Mouse (Mus musculus) midbrain, embryonic 11.5 days (tissue): ENCODE measurements around the gene Psmd12. TPM values are rescaled to one million over a fixed set of nuclear protein-coding genes. Genes with fewer than 3 reads are reported as not detected.

Experiments
- ATAC-seq: fragments of 200-750 bp; cut with Nextera tagmentation; 2 replicates; pipeline ENCODE4 v1.8.0; 2017; ENCODE audit warnings: moderate TSS enrichment, moderate library complexity; ENCODE audit not compliant: low FRiP score
- DNase-seq: peaks from one replicate; pipeline ENCODE4 v3.0.0; 2015; ENCODE audit warnings: low spot score; ENCODE audit errors: missing footprints
- H3K27ac ChIP-seq: fragments of 300-500 bp; sonication (generic); 2 replicates; pipeline ENCODE4 v1.5.1; 2014; ENCODE audit warnings: low read depth, low read length
- H3K27me3 ChIP-seq: fragments of 300-500 bp; sonication (generic); 2 replicates; pipeline ENCODE4 v1.6.1; 2014; ENCODE audit warnings: mild to moderate bottlenecking, low read length, moderate library complexity, mixed read lengths; ENCODE audit not compliant: control insufficient read depth, insufficient read depth
- H3K36me3 ChIP-seq: fragments of 300-500 bp; sonication (generic); 2 replicates; pipeline ENCODE4 v1.6.1; 2014; ENCODE audit warnings: mild to moderate bottlenecking, low read length, moderate library complexity, mixed read lengths; ENCODE audit not compliant: control insufficient read depth, insufficient read depth
- H3K4me1 ChIP-seq: fragments of 300-500 bp; sonication (generic); 2 replicates; pipeline ENCODE4 v1.6.1; 2014; ENCODE audit warnings: low read length; ENCODE audit not compliant: control insufficient read depth, insufficient read depth
- H3K4me2 ChIP-seq: fragments of 300-500 bp; sonication (generic); 2 replicates; pipeline ENCODE4 v1.6.1; 2014; ENCODE audit warnings: mild to moderate bottlenecking, moderate library complexity
- H3K4me3 ChIP-seq: fragments of 300-500 bp; sonication (generic); 2 replicates; pipeline ENCODE4 v1.5.1; 2014; ENCODE audit warnings: low read depth, low read length
- H3K9ac ChIP-seq: fragments of 300-500 bp; sonication (generic); 2 replicates; pipeline ENCODE4 v1.6.1; 2014; ENCODE audit warnings: low read length
- H3K9me3 ChIP-seq: fragments of 300-500 bp; sonication (generic); 2 replicates; pipeline ENCODE4 v1.6.1; 2016; ENCODE audit warnings: low read length; ENCODE audit not compliant: control insufficient read depth
- WGBS: fragments of 180-500 bp; shearing (Covaris S2); extraction: QIAGEN DNeasy Blood & Tissue Kit; methylation state at CpG from one replicate; pipeline ENCODE4 v1.1.7; 2014; 5-methylcytosine and 5-hydroxymethylcytosine counted together
- polyA plus RNA-seq: library from polyadenylated mRNA; unstranded; fragments of >200 nt; fragmentation: Nextera tagmentation; extraction: Ambion mirVana; gene quantifications from 2 replicates; pipeline ENCODE4 v1.2.1, GENCODE M21; 2014

Gene Psmd12
- polyA plus RNA-seq, 1 experiment from 2014 or later, result 232 TPM

DNA sequence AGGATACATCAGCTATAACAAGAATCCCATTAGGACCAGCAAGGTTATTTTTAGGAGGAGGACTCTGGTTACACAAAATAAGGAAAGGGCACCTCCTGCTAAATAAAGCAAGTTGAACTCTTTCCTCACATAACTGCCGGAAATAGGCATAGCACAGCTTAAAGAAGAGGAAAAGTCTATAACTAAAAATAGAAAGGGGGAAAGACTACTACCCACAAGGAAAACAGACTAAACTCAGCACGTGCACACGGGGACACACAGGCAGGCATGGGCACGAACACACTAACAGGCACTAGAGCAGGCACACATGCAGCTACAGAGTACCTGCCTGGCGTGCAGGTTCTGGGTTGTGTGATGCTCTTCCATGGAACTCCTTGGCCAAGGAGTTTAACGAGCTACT is 32.6 kb upstream of the Psmd12 start:
- Histone ChIP-seq H3K36me3 (no peaks in the 10 kb centered on the region), H3K4me1 (no peaks in the 10 kb centered on the region), H3K9me3 (no peaks in the 10 kb centered on the region), H3K4me2 (no peak overlapping the region), H3K4me3 (no peak overlapping the region), H3K27me3 (no peaks in the 10 kb centered on the region), H3K27ac (no peak overlapping the region), H3K9ac (no peak overlapping the region)
- no peak for ATAC-seq
- 81% methylated on average over 6 of the region's 6 CpGs for WGBS
- DNase-seq, result no peak

DNA sequence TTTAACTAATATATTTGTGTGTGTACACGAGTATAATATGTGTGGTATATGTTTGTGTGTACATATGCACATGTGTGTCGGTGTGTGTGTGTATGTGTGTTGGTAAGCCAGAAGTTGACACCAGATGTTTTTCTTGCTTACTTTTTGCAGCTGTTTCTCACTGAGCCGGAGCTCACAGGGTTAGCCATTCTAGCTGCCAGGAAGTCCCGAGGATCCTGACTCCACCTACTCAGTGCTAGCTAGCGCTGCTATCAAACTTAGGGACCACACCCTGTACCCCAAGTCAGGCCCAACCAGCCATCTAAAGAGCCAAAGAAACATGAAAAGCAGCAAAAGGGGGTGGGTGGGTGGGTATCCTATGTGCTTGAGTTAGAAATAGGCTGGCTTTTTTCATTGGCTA is 31.9 kb upstream of the Psmd12 start:
- H3K4me2 ChIP-seq, result no peak overlapping the region
- no peaks in the 10 kb centered on the region for H3K27me3 ChIP-seq
- no peaks in the 10 kb centered on the region for H3K36me3 ChIP-seq
- DNase-seq (no peak), ATAC-seq (no peak)
- no peak overlapping the region for H3K9ac ChIP-seq
- H3K27ac ChIP-seq, result no peak overlapping the region
- 83% methylated on average over 5 of the region's 5 CpGs for WGBS
- H3K4me1 ChIP-seq, result no peaks in the 10 kb centered on the region
- H3K9me3 ChIP-seq, result no peaks in the 10 kb centered on the region
- H3K4me3 ChIP-seq, result no peak overlapping the region

DNA sequence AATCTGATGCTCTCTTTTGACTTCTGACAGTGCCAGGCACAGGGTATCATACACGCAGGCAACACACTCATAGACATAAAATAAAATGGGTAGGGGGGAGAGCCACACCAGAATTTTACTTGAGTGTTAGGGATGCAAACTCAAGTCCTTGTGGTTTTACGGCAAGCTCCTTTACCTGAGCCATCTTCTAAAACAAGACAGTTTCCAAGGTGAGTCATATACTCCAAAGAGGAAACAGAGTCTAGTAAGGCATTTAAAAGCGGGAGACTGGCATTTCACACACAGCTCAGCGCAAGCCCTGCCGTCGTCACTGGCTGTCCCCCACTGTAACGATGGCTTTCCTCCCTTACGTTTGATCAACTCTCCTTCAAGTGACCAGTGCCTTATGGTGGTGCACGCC is 31.4 kb upstream of the Psmd12 start:
- DNase-seq (no peak), ATAC-seq (no peak)
- 90% methylated on average over 9 of the region's 9 CpGs for WGBS
- no peaks in the 10 kb centered on the region for H3K4me1 ChIP-seq
- H3K36me3 ChIP-seq, result no peaks in the 10 kb centered on the region
- H3K9ac ChIP-seq, result no peak overlapping the region
- no peaks in the 10 kb centered on the region; the same call in 1 of the 2 replicates for H3K9me3 ChIP-seq
- no peak overlapping the region for H3K4me2 ChIP-seq
- no peak overlapping the region for H3K4me3 ChIP-seq
- no peak overlapping the region for H3K27ac ChIP-seq
- no peaks in the 10 kb centered on the region for H3K27me3 ChIP-seq

DNA sequence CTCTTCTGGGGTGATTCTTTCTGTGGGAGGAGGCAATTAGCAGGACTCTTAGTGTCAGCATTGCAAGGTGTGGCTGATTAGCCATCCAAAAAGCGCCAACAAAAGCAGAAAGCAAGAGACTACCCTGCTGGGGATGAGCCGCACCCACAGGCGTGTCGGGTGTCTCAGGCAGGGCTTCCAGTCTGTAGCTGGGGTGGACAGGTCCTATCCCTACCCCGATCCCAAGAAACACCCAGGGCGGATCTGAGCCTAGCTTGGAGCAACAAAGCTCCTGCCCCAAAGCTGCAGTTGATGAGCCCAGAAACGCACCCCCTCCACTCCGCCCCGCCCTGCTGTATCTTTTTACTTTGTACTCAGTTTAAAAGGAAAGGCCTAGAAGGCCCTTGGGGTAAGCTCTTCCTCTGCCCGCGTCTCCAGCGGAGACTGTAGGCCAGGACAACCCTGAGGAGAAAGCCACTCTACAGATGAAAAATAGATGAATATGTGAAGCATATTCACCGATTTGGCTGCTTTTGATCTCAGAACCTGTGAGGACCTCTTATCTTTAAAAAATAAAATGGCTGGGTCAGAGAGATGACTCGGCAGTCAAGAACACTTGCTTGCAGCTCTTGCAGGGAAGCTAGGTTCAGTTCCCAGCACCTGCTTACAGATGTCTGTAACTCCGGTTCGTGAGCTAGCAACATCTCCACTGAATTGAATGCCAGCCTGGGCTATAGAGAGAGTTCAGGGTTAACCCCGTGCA is 29.9 kb upstream of the Psmd12 start:
- no peak overlapping the region for H3K4me2 ChIP-seq
- H3K4me3 ChIP-seq, result no peak overlapping the region
- ATAC-seq (no peak), DNase-seq (no peak)
- H3K36me3 ChIP-seq, result no peaks in the 10 kb centered on the region
- H3K9ac ChIP-seq, result no peak overlapping the region
- no peak overlapping the region for H3K27ac ChIP-seq
- H3K27me3 ChIP-seq, result no peaks in the 10 kb centered on the region
- no peaks in the 10 kb centered on the region; the same call in 1 of the 2 replicates for H3K9me3 ChIP-seq
- WGBS, result 76% methylated on average over 17 of the region's 17 CpGs
- H3K4me1 ChIP-seq, result no peaks in the 10 kb centered on the region

DNA sequence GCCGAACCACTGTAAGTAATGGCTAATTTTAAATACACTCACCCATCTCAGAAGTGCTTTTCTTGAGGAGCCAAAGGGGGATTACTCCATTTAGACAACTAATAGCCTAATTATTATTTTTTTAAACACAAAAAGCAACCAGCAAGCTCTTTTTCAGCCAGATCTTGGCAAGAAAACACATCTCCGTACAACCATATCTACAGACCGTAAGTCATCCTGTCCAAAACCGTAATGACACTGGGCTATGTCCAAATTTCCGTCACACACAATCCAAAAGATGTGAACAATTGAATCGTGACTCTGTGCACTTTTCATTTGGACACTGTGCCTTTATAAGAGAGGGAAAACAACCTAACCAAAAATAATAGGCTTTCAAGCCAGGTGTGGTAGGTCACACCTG is 29.2 kb upstream of the Psmd12 start:
- 93% methylated on average over 6 of the region's 6 CpGs for WGBS
- Histone ChIP-seq H3K4me2 (no peak overlapping the region), H3K9me3 (no peaks in the 10 kb centered on the region; the same call in 1 of the 2 replicates), H3K27me3 (no peaks in the 10 kb centered on the region), H3K36me3 (no peaks in the 10 kb centered on the region), H3K4me1 (no peaks in the 10 kb centered on the region), H3K4me3 (no peak overlapping the region), H3K9ac (no peak overlapping the region), H3K27ac (no peak overlapping the region)
- ATAC-seq (no peak), DNase-seq (no peak)

DNA sequence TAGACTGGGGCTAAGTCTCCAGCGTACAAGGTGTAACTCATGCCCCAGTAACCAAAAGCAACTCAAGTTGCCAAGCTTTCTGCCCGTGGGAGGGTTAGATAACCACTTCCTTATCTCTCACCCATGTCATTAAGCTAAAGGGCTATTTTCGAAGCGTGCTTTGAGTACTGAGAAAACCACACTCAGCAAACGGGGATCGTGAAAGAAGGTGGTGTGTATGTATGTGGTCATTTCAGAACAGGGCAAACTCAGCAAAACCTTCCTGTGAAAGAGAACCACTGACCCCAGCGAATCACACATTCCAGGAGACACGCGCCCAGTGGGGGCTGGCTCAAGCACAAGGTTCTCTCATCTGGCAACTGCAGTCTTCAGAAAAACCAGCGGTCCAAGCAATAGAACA is 28.2 kb upstream of the Psmd12 start:
- Histone ChIP-seq H3K4me3 (no peak overlapping the region), H3K4me1 (no peaks in the 10 kb centered on the region), H3K27ac (no peak overlapping the region), H3K4me2 (no peak overlapping the region), H3K9ac (no peak overlapping the region), H3K9me3 (no peaks in the 10 kb centered on the region; the same call in 1 of the 2 replicates), H3K27me3 (no peaks in the 10 kb centered on the region), H3K36me3 (no peaks in the 10 kb centered on the region)
- ATAC-seq (no peak), DNase-seq (no peak)
- WGBS, result 94% methylated on average over 10 of the region's 10 CpGs

DNA sequence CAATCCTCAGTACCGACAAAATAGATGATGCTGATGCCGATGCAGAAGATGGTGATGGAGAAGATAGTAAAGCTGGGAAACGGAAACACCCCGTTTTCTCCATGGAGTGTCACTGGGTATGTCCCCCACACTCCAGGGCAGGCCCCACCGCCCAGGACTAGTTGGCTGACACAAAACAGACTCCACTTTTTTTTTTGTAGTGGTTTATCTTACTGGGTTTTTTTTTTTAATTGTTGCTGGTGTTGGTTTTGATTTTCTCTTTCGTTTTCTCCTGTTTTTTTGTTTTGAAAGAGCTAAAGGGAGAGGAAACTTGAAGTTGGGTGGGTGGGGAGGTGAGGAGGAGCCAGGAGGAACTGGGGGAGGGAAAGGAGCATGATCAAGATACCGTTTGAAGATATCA is 27.2 kb upstream of the Psmd12 start:
- no peak overlapping the region for H3K4me2 ChIP-seq
- H3K27me3 ChIP-seq, result no peaks in the 10 kb centered on the region
- no peak overlapping the region for H3K27ac ChIP-seq
- H3K4me1 ChIP-seq, result no peaks in the 10 kb centered on the region
- no peaks in the 10 kb centered on the region for H3K36me3 ChIP-seq
- H3K9me3 ChIP-seq, result no peaks in the 10 kb centered on the region; the same call in 1 of the 2 replicates
- 94% methylated on average over 7 of the region's 7 CpGs for WGBS
- DNase-seq, result no peak
- H3K4me3 ChIP-seq, result no peak overlapping the region
- no peak overlapping the region for H3K9ac ChIP-seq
- no peak for ATAC-seq

DNA sequence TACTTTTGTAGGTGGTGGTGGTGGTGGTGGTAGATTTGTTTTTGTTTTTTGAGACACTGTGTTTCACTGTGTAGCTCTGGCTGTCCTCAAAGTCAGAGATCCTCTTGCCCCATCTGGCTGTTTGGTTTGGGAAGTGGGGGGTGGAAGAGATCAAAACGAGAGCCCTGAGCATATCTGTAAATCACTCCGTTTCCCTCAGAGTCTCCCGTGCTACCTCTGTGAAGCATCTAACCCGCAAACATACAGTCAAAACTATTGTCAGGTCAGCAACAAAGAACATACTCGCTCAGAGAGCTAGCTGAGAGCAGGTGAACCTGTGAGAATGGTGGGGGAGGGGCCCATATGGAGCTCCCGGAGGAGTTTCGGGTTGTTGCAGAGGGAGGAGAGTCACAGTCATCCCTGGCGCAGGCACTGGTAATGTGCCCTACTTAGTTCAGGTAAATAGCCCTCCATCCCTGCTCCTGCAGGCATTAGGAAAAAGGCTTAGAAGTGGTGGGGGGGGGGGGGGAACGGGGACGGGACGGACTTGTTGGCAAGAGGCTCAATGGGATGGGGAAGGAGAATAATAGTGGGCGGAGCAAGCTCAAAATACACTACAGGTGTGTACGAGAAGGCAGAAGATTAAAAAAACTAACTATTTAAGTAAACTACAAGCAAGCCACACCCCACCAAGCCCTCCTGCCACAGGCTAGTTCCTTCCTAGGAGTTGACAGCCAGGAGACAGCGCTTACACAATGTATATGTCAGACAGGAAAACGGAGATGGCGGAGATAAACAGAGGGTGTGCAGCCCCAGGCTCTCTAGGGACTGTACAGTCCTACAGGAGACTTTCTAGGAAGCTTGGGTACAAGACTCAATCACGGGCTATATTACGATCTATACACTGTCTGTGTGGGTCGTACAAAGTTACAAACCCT is 24.5 kb upstream of the Psmd12 start:
- ATAC-seq (no peak), DNase-seq (no peak)
- Histone ChIP-seq H3K36me3 (no peaks in the 10 kb centered on the region), H3K4me3 (no peak overlapping the region), H3K4me2 (no peak overlapping the region), H3K9ac (no peak overlapping the region), H3K27ac (no peak overlapping the region), H3K27me3 (no peaks in the 10 kb centered on the region), H3K4me1 (no peaks in the 10 kb centered on the region), H3K9me3 (no peaks in the 10 kb centered on the region; the same call in 1 of the 2 replicates)
- 68% methylated on average over 16 of the region's 19 CpGs for WGBS

DNA sequence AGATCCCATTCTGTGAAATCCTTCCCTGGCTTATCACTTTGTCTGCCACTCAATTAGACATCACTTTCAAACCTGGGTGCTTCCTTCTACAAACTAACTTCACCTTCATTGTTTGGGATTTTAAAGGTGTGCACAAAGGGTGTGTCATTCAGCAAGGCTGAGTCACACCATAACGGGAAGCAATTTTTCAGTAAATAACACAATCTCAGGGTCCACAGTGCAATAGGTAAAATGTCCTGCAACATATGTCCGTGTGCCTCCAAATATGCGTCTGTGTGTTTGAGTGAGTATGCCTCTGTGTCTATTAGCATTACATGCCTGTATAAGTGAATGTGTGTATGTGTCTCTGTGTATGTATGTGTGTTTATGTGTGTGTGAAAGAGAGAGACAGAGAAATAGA is 22.0 kb upstream of the Psmd12 start:
- no peaks in the 10 kb centered on the region; the same call in 1 of the 2 replicates for H3K9me3 ChIP-seq
- no peaks in the 10 kb centered on the region for H3K4me1 ChIP-seq
- H3K4me3 ChIP-seq, result no peak overlapping the region
- H3K27me3 ChIP-seq, result no peaks in the 10 kb centered on the region
- WGBS, result 96% methylated on average over 3 of the region's 3 CpGs
- no peak for ATAC-seq
- H3K4me2 ChIP-seq, result no peak overlapping the region
- H3K9ac ChIP-seq, result no peak overlapping the region
- DNase-seq, result no peak
- no peaks in the 10 kb centered on the region for H3K36me3 ChIP-seq
- no peak overlapping the region for H3K27ac ChIP-seq
